Mouse (Mus musculus) G1E (cell line): Measurements from ENCODE around the gene Pmfbp1. TPM values are rescaled to one million over a fixed set of nuclear protein-coding genes. Genes with fewer than 3 reads are reported as not detected.

Experiments used
- ATAC-seq: 2 replicates; pipeline ENCODE4 v1.8.0; 2016; ENCODE audit warnings: mild to moderate bottlenecking; ENCODE audit not compliant: insufficient number of reproducible peaks, poor library complexity, low FRiP score, severe bottlenecking; ENCODE audit errors: extremely low read depth
- DNase-seq: peaks from one replicate; pipeline ENCODE4 v3.0.0; 2012; ENCODE audit warnings: low spot score
- H3K27me3 ChIP-seq: 2 replicates; pipeline ENCODE4 v1.6.1; 2012; ENCODE audit warnings: mild to moderate bottlenecking, low read length, inconsistent platforms; ENCODE audit not compliant: insufficient read depth
- H3K36me3 ChIP-seq: replicated peaks from 2 replicates; pipeline ENCODE3; 2012; ENCODE audit warnings: mild to moderate bottlenecking, inconsistent platforms
- H3K4me1 ChIP-seq: 2 replicates; pipeline ENCODE4 v1.6.1; 2012; ENCODE audit warnings: low read depth, low read length, inconsistent platforms, mixed read lengths; ENCODE audit not compliant: insufficient read depth
- H3K4me3 ChIP-seq: 2 replicates; pipeline ENCODE4 v1.5.1; 2012; ENCODE audit warnings: low read depth, mild to moderate bottlenecking, inconsistent platforms, low read length, moderate library complexity, mixed read lengths
- H3K9me3 ChIP-seq: replicated peaks from 2 replicates; pipeline ENCODE4 v1.6.1; 2012; ENCODE audit warnings: inconsistent platforms
- CTCF ChIP-seq: IDR thresholded peaks from 2 replicates; pipeline ENCODE4 v1.5.1; 2012; ENCODE audit warnings: low read depth, low read length, inconsistent platforms, mixed read lengths
- GATA1 ChIP-seq: IDR thresholded peaks from 2 replicates; pipeline ENCODE4 v1.6.1; 2012; ENCODE audit warnings: borderline replicate concordance, low read length, inconsistent platforms, mixed read lengths
- GATA2 ChIP-seq: IDR thresholded peaks from 2 replicates; pipeline ENCODE4 v1.6.1; 2012; ENCODE audit warnings: low read depth, low read length, inconsistent platforms, borderline replicate concordance
- POLR2AphosphoS5 ChIP-seq: IDR thresholded peaks from 2 replicates; pipeline ENCODE4 v1.6.1; 2012; ENCODE audit warnings: low read depth, low read length, inconsistent platforms; ENCODE audit not compliant: insufficient replicate concordance
- TAL1 ChIP-seq: conservative IDR thresholded peaks from 2 replicates; pipeline ENCODE4 v1.6.1; 2012; ENCODE audit warnings: low read depth, low read length, inconsistent platforms, mixed read lengths
- polyA plus RNA-seq: library from polyadenylated mRNA; stranded (reverse); fragments of >175 nt; gene quantifications from 2 replicates; pipeline ENCODE4 v1.2.3, GENCODE M21; 2012
- total RNA-seq, 2 experiments: library from RNA; stranded (forward) in 1 of 2; stranded (reverse) in 1 of 2; fragments of 200-1000 nt in 1 of 2; fragments of >200 nt in 1 of 2; fragmentation: Nextera tagmentation in 1 of 2; gene quantifications; 2 replicates each; pipeline ENCODE4 v1.2.3; 2014 to 2017

Pmfbp1 gene
- total and polyA plus RNA-seq, 3 experiments: 0.05 TPM; not detected in 2

DNA sequence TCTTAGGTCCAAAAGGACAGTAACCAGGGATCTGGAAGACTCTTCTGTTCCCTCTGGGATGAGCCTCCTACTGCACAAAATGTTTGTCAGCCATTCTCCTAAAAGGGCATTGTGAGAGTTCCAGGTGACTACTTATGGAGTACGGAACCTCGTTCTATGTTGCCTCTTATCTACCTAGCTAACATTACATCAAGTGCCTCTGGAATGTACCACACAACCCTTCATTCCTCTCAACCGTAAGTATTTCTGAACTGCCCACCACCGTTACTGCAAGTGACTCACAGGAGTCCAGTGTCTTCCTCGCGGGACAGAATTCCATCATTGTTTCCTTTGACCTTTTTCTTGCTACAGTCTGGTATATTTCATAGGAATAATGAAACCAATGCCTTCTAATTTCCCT, 1.0 kb upstream of the Pmfbp1 start:
- no peak for ATAC-seq
- DNase-seq: no peak
- H3K4me1 ChIP-seq: no peaks in the 10 kb centered on the region
- no peak for TF ChIP-seq TAL1
- TF ChIP-seq GATA1: no peak
- no peak for TF ChIP-seq CTCF
- no peak for TF ChIP-seq POLR2AphosphoS5
- no peak for TF ChIP-seq GATA2
- H3K36me3 ChIP-seq: no peaks in the 10 kb centered on the region
- peaks cover 24% of the 10 kb centered on the region for H3K9me3 ChIP-seq
- H3K27me3 ChIP-seq: no peaks in the 10 kb centered on the region
- H3K4me3 ChIP-seq: no peak overlapping the region

DNA sequence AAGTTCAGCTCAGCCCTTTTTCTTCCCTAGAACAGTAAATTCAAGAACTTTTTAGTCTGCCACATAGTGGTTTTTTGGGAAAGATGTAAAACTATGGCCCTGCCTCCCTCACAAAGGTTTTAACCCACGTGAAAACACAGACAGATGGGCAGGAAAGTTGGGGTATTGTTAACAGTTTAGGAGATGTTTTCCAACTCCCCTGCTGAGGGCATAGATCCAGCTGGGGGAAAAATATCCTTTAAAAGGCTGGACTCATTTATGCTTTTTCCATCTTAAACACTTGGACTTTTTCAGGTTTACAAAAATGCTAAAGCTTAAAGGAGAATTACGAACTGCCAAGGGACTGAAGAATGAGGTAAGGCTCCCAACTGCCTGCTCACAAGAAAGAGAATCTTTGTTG, 774 bp downstream of the Pmfbp1 start:
- DNase-seq (no peak), ATAC-seq (no peak)
- no peaks in the 10 kb centered on the region for H3K27me3 ChIP-seq
- H3K36me3 ChIP-seq: no peaks in the 10 kb centered on the region
- no peak overlapping the region for H3K4me3 ChIP-seq
- no peaks in the 10 kb centered on the region for H3K4me1 ChIP-seq
- H3K9me3 ChIP-seq: peaks cover 21% of the 10 kb centered on the region
- TF ChIP-seq TAL1 (no peak), CTCF (no peak), POLR2AphosphoS5 (no peak), GATA1 (no peak), GATA2 (no peak)

- H3K4me1 ChIP-seq: no peaks in the 10 kb centered on the region
- no peak for ATAC-seq
- no peaks in the 10 kb centered on the region for H3K36me3 ChIP-seq
- peaks cover 16% of the 10 kb centered on the region for H3K9me3 ChIP-seq
- TF ChIP-seq GATA1: no peak
- no peaks in the 10 kb centered on the region for H3K27me3 ChIP-seq
- no peak overlapping the region for H3K4me3 ChIP-seq
- no peak for DNase-seq
These were observed 3.6 kb downstream of the Pmfbp1 start for GRCm38 (mm10) chr8:109497431-109497830.

- Histone ChIP-seq H3K9me3 (peaks cover 12% of the 10 kb centered on the region), H3K4me1 (no peaks in the 10 kb centered on the region), H3K27me3 (no peaks in the 10 kb centered on the region), H3K36me3 (no peaks in the 10 kb centered on the region), H3K4me3 (no peak overlapping the region)
- DNase-seq: no peak
- no peak for TF ChIP-seq CTCF
- no peak for ATAC-seq
These were observed 5.3 kb downstream of the Pmfbp1 start for GRCm38 (mm10) chr8:109499009-109499717.

- no peak for DNase-seq
- Histone ChIP-seq H3K4me3 (no peak overlapping the region), H3K9me3 (peaks cover 7% of the 10 kb centered on the region), H3K4me1 (no peaks in the 10 kb centered on the region), H3K27me3 (no peaks in the 10 kb centered on the region), H3K36me3 (no peaks in the 10 kb centered on the region)
- no peak for ATAC-seq
- no peak for TF ChIP-seq GATA2
- no peak for TF ChIP-seq CTCF
- TF ChIP-seq POLR2AphosphoS5: no peak
- TF ChIP-seq GATA1: no peak
- no peak for TF ChIP-seq TAL1
These were observed 9.7 kb downstream of the Pmfbp1 start for GRCm38 (mm10) chr8:109503566-109503965.

GRCm38 (mm10) chr8:109505560-109505959, 11.7 kb downstream of the Pmfbp1 start:
- no peak for TF ChIP-seq POLR2AphosphoS5
- no peaks in the 10 kb centered on the region for H3K36me3 ChIP-seq
- no peaks in the 10 kb centered on the region for H3K4me1 ChIP-seq
- H3K27me3 ChIP-seq: no peaks in the 10 kb centered on the region
- no peak overlapping the region for H3K4me3 ChIP-seq
- H3K9me3 ChIP-seq: peaks cover 7% of the 10 kb centered on the region
- DNase-seq (no peak), ATAC-seq (no peak)

- no peaks in the 10 kb centered on the region for H3K36me3 ChIP-seq
- no peak for DNase-seq
- H3K4me3 ChIP-seq: no peak overlapping the region
- no peak for TF ChIP-seq TAL1
- TF ChIP-seq POLR2AphosphoS5: no peak
- TF ChIP-seq GATA2: no peak
- TF ChIP-seq GATA1: no peak
- no peak for TF ChIP-seq CTCF
- H3K9me3 ChIP-seq: no peaks in the 10 kb centered on the region; the same call in 1 of the 2 replicates
- H3K27me3 ChIP-seq: no peaks in the 10 kb centered on the region
- no peak for ATAC-seq
- no peaks in the 10 kb centered on the region for H3K4me1 ChIP-seq
These were observed 30.2 kb downstream of the Pmfbp1 start for GRCm38 (mm10) chr8:109524008-109524407.
